Mouse (Mus musculus) cortical plate, adult 2 months (tissue): Measurements from ENCODE around the gene Sinhcaf. TPM values are rescaled to one million over a fixed set of nuclear protein-coding genes. Genes with fewer than 3 reads are reported as not detected.

Source experiments
- H3K27ac ChIP-seq: fragments of 200-500 bp; 2 replicates; pipeline ENCODE4 v1.5.1; 2012; ENCODE audit warnings: low read length, control low read depth, inconsistent platforms; ENCODE audit not compliant: insufficient read depth
- H3K4me1 ChIP-seq: fragments of 200-500 bp; 2 replicates; pipeline ENCODE4 v1.6.1; 2011; ENCODE audit warnings: low read length; ENCODE audit not compliant: control insufficient read depth, insufficient read depth
- H3K4me3 ChIP-seq: fragments of 200-500 bp; 2 replicates; pipeline ENCODE4 v1.5.1; 2011; ENCODE audit warnings: mild to moderate bottlenecking, low read length, control low read depth; ENCODE audit not compliant: insufficient read depth
- CTCF ChIP-seq: fragments of 200-500 bp; IDR thresholded peaks from 2 replicates; pipeline ENCODE4 v1.5.1; 2011; ENCODE audit warnings: mild to moderate bottlenecking, control low read depth, low read length; ENCODE audit not compliant: insufficient read depth; ENCODE audit errors: extremely low read depth
- POLR2A ChIP-seq: fragments of 200-500 bp; IDR thresholded peaks from 2 replicates; pipeline ENCODE4 v1.6.1; 2011; ENCODE audit warnings: mild to moderate bottlenecking, low read length, control low read depth; ENCODE audit not compliant: insufficient read depth; ENCODE audit errors: extremely low read depth
- polyA plus RNA-seq: library from polyadenylated mRNA; depleted of rRNA; stranded (reverse); fragments of >200 nt; gene quantifications from 2 replicates; pipeline ENCODE4 v1.2.3, GENCODE M21; 2012; rRNA removed

The Sinhcaf gene
- polyA plus RNA-seq, 1 experiment, result 1.6 TPM

- no peak overlapping the region for H3K27ac ChIP-seq
- peak overlapping the region; percentile 72 for H3K4me3 ChIP-seq
- TF ChIP-seq POLR2A (no peak), CTCF (no peak)
- H3K4me1 ChIP-seq, result no peaks in the 10 kb centered on the region
Measured at GRCm38 (mm10) chr6:148894888-148895772, 51.1 kb downstream of the Sinhcaf start.

GRCm38 (mm10) chr6:148873911-148874310 lies 72.4 kb downstream of the Sinhcaf start:
- Histone ChIP-seq H3K4me3 (no peak overlapping the region), H3K4me1 (no peaks in the 10 kb centered on the region), H3K27ac (no peak overlapping the region)
- no peak for TF ChIP-seq POLR2A
- no peak for TF ChIP-seq CTCF

Other genes starting within 250 kb of the Sinhcaf start
- 23.3 and 26.0 TPM in 2 replicates for gene Ipo8, start 115.0 kb downstream of the Sinhcaf start, polyA plus RNA-seq
- gene Caprin2, start 50.2 kb downstream of the Sinhcaf start, polyA plus RNA-seq, result 17.2 and 17.3 TPM in 2 replicates
- gene Dennd5b, start 155.2 kb upstream of the Sinhcaf start, polyA plus RNA-seq, result 20.4 and 20.6 TPM in 2 replicates
- not detected in 2 replicates for gene Gm10203, start 183.7 kb upstream of the Sinhcaf start, polyA plus RNA-seq
- gene Etfbkmt, start 193.4 kb upstream of the Sinhcaf start, polyA plus RNA-seq, result 5.3 and 5.7 TPM in 2 replicates
- gene Amn1, start 242.2 kb upstream of the Sinhcaf start, polyA plus RNA-seq, result 20.6 and 22.4 TPM in 2 replicates